Mouse (Mus musculus): ENCODE results near the gene Baz2b.

The Baz2b gene

DNA sequence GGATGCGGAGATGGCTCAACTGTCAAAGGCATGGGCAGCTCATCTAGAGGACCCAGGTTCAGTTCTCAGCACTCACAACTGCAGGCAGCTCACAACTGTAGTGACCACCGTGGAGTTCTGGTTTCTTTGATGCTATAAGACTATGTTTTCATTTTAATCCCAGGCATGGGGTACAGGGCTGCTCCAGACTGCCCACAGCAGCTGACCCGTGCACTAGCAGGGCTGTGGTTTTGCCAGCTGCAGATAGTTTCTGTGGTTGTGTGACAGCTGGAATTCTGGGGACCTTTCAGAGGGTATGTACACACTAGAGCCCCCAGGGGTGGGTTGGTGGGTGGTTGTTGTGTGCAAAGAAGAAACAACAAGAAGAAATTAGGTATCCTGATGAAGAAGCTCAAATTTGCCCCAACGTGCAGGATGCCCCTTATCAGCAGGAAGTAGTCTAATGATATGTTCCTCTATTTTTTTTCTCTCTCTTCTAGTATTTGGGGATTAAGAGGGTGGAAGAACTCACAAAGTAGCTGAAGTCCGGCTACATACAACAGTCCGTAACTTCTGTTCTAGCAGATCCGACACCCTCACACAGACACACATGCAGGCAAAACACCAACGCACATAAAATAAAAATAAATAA is 6.6 kb downstream of the Baz2b start:
- in situ Hi-C loops (cut with MboI; ENCODE audit: low sequenced_read_pairs): no loop called here

DNA sequence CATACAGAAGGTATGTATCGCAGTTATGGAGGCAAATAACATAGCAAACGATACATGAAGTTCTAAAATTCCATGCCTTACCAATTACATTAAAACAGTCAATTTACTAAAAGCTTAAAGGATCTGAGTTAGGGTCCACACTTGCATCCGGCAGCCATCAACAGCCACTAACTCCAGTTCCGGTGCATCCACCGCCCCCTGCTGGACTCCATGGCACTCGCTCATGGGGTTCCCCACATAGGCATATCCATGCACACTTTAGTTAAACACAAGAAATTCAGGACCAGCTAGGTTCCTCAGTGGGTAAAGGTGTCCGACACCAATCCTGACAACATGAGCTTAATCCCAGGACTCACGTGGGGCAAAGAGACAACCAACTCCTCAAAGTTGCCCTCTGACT is 9.0 kb downstream of the Baz2b start:
- in situ Hi-C loops (cut with MboI; ENCODE audit: low sequenced_read_pairs): no loop called here

DNA sequence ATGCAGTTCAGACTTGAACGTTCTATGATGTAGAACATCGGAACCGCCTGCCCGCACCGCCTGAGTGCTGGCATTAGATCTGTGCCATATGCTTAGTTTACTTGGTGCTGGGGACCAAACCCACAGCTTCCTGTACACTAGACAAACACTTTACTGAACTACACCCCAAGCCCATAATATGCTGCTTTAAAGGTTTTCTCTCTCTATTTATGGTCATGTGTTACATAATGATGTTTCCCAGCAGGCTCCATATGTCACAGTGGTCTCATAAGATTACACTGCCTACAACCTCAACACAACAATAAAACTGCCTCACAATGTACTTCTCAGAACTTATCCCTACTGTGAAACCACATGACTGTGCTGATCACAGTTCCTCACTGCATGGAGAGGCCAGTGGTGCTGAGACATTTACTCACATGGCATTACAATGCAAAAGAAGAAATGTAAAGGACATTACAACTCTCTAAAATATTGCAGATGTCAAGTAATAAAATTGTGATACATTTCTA is 9.5 kb downstream of the Baz2b start:
- in situ Hi-C loops (cut with MboI; ENCODE audit: low sequenced_read_pairs): no loop called here

DNA sequence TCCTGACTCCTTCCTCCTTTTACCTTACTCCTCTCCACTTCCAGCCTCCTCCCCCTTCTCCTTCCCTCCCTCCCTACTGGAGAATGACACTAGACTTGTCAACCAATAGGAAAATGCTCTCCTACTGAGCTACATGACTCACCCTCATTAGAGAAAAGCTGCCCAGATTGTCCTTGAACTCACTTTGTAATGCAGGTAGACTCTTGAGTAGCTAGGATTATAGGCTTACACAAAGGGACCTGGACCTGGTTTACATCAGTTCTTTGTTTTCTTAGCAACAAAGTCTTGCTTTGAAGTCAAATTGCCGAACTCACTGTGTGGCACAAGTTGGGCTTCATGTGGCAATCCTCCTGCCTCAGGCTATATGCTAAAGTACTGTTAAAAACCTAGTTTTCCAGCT is 12.8 kb downstream of the Baz2b start:
- in situ Hi-C loops (cut with MboI; ENCODE audit: low sequenced_read_pairs): no loop called here

DNA sequence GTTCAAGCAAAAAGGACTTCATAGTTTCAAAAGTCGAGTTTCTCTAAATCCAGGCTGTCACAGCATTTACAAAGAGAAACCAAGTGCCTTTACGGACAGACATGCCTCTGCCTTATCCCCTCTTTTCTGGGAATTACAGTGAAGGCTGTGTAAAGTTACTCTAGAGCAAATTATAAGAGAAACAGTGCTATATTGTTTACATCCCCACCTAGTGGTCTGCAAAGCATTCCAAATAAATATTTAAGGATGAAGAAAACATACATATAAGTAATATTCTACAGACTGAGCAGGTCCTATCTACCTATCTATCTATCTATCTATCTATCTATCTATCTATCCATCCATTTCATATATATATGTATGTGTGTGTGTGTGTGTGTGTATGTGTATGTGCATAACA is 27.9 kb downstream of the Baz2b start:
- in situ Hi-C loops (cut with MboI; ENCODE audit: low sequenced_read_pairs): no loop called here

DNA sequence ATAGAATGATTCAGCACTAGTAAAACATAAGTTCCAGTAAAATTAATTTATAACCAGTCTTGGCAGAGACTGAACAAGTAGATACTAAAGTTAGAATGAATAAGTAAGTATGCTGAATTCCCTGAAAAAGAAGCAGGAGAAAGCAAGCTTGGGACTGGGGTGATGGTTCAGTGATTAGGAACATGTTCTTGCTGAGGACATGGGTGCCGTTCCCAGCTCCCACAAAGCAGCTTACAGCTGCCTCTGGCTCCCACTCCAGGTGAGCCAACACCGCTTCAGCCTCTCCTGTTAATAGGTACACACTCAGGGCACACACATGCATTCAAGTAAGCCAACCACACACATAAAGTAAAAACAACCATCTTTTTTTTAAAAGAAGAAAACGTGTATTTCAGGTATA is 32.1 kb downstream of the Baz2b start:
- in situ Hi-C loops (cut with MboI; ENCODE audit: low sequenced_read_pairs): no loop called here

DNA sequence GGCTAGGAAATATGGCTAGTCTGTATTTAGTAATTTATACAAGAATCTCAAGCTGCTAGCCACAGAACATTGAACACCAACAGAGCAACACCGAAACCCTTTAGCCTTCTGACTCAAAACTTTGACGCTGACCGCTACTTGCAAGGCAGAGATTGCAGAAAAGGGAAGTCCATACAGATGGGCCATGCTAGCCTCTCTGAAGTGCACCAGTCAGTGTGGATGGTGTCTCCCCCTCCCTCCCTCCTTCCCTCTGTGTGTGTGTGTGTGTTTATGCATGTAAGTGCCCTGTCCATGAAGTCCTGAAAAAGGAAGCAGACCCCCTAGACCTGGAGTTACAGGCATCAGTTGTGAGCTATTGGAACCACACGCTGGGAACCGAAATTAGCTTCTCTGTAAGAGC is 33.6 kb downstream of the Baz2b start:
- in situ Hi-C loops (cut with MboI; ENCODE audit: low sequenced_read_pairs): no loop called here

DNA sequence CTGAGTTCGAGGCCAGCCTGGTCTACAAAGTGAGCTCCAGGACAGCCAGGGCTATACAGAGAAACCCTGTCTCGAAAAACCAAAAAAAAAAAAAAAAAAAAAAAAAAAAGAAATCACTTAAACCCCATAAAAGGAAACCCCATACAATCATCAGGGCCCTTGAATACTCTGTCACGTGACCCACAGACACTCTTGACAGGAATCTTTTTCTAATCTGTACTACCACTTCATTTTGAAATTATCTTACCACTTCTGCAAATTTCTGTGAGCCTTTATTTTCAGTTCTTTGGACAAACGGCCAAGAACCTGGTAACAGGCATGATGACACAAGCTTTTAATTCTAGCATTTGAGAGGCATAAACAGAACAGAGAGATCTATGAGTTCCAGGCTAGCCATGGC is 34.6 kb downstream of the Baz2b start:
- in situ Hi-C loops (cut with MboI; ENCODE audit: low sequenced_read_pairs): no loop called here

DNA sequence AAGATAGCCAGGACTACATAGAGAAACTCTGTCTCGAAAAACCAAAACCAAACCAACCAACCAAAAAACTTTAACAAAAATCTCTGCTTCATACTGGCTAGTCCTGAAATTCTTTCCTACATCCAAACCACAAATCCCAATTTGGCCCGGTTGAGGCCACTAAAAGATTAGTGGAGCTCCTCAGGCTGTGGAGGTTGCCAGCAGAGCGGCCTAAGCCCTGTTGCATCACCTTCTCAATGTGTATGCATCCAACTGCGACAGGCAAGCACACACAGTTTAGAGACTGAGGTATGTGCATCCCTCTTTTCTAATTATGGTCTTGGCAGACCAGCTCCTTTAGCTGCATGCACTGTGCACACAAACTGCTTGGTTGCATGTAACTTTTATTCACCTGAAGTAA is 36.0 kb downstream of the Baz2b start:
- in situ Hi-C loops (cut with MboI; ENCODE audit: low sequenced_read_pairs): no loop called here

DNA sequence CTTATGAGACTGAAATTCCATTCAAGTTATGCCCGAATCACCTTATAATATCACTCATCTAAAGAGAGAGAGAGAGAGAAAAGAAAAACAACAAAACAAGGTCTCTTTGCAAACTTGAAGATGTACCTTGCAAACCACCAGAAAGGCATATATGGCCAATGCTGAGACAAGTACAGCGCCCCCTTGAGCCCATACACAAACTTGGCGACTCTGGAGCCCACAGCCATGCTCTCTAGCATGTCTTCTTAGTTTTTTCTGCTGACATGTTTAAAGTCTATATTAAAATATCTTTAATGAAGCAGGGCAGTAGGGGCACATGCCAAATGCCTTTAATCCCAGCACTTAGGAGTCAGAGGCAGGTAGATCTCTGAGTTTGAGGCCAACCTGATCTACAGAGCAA is 36.4 kb downstream of the Baz2b start:
- in situ Hi-C loops (cut with MboI; ENCODE audit: low sequenced_read_pairs): no loop called here

DNA sequence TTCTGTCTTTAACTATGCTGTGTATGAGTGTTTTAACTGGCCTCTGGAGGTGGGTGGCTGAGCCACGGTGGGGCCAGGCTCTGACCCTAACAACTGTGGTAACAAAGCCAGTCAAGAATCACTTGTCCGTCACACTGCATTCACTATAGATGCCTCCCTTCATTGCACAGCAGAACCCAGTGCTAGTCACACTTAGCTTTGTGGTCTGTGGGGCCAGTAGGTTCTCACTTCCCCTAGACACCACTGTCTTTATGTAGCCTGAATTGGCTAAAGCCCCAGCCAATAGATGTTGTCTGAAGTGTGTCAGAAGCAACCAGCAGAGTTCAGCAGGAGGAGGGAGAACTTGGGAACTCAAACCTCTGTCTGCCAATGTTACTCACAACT is 37.1 kb downstream of the Baz2b start:
- in situ Hi-C loops (cut with MboI; ENCODE audit: low sequenced_read_pairs): no loop called here

DNA sequence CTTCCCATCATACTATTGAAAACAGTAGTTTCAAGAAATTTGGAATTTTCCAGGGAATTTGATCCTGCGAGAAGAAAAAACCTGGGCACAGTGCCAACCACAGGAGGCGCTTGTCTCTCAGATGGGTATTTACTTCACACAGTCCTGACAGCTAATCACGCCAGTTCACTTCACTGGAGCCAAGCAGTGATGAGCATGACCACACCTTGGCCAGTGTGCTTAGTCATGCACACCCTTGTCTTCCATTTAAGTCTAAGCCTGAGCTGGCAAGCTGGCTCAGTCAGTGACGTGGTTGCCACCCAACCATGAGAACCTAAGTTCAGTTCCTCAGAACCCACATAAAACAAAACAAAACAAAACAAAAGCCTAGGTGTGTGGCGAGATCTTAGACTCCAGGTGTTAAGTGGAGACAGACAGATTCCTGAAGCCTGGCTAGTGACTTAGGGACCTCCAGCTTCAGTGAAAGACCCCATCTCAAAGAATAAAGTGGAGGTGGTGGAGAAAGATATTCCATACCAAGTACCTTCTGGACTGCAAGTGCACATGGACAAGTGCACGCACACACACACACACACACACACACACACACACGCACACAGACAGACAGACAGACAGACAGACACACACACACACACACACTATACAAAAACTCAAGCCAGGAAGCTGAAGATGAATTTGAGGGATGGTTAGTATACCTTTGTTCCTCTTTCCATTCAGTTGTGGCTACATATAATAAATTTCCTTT is 37.7 kb downstream of the Baz2b start:
- in situ Hi-C loops (cut with MboI; ENCODE audit: low sequenced_read_pairs): no loop called here

DNA sequence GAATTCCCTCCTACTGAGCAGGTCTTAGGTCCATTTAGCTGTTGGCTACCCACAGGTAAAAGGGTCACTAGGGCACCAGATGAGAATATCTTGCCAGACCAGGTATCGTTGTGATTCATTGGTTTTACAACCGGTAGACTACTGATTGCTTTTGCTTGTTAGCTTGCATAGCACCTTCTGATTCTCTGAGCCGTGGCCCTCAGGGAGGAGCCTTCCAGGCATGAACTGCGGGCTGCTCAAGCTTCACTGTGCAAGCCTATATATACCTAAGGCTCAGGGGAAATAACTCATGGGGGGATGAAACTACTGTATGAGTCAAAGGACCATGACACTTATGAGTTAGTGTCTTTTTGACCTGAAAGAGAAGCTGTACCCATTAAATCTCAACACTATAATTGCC is 42.8 kb downstream of the Baz2b start:
- in situ Hi-C loops (cut with MboI; ENCODE audit: low sequenced_read_pairs): no loop called here

DNA sequence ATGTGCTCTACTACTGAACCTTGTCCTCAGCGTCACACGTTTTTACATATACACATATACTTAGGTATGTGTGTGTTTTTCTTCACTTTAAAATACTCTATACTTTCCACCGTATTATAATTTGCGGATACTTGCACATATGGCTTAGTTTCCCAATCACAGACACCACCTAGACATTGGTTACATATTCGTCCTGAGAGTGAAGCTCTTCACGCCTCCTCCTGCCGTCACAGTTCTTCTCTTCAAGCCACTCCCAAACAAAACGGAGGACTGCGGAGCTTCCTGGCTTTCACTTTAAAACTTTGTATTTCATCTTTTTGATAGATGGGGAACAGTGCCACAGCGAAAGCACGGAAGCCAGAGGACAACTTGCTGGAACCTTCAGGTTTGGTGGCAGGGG is 44.0 kb downstream of the Baz2b start:
- in situ Hi-C loops (cut with MboI; ENCODE audit: low sequenced_read_pairs): no loop called here

DNA sequence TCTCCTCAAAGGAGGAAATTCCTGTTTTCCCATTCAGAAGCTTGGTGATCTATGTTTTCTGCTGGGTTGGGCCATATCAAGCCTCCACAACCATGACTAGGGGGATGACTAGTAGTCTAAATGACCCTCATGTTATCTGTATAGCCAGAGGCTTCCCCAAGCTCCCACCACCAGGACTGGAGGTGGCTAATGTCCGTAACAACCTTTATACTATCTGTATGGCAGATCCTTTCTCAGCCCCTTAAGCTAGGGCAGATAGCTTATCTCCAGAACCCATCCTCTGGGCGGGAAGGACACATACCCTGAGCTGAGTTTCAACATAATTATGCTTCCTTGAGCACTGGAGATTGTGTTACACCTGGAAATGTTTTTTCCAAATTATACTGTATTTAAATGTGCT is 45.9 kb downstream of the Baz2b start:
- in situ Hi-C loops (cut with MboI; ENCODE audit: low sequenced_read_pairs): no loop called here

DNA sequence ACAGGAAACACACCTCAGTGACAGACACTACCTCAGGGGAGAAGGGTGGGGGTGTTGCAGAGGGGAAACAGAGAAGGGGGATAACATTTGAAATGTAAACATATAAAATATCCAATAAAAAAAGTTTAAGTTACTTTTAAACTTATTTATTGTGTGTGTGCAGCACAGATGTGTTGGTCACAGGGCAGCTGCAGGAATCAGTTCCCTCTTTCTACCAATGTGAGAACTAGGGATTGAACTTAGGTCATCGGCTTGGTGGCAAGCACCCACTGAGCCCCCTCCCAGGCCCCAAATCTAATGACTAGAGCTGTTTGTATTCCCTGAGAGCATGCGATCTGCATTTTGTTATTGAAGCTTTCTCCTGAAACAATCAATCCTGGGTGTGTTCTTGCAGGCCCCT is 57.2 kb downstream of the Baz2b start:
- in situ Hi-C loops (cut with MboI; ENCODE audit: low sequenced_read_pairs): no loop called here

DNA sequence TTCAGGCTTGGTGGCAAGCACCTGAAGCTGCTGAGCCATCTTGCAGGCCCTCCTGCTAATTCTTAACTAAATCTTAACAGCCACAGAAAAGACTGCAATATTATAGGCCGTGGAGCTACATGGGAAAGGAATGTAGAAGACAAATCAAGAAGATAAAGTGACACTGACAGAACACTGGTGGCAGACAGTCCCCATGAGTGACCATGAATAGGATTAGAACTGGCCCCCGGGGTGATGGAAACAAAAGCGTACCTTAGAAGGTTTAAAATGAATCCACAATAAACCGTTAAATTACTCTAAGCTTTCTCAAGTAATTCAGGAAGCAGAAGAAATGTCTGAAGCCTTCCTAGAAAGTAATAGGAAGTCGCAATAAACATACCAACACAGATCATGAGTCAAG is 61.0 kb downstream of the Baz2b start:
- in situ Hi-C loops (cut with MboI; ENCODE audit: low sequenced_read_pairs): no loop called here

DNA sequence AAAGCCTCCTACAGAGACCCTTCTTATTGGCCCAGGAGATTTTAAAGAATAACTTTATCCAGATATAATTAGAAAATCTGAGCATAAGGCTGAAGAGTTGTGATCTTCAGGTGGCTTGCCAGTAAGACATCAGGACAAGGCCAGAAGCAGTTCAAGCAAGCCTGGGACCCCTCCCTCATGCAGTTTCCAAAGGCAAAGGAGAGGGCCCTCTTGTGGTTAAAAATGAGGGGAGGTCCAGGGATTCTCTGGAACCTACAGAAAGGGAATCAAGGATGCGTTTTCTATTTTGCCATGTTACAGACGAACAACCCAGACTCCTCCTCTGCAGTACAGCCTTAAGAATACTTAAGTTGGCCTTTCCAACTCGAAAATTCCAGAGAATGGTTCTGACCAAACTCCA is 62.2 kb downstream of the Baz2b start:
- in situ Hi-C loops (cut with MboI; ENCODE audit: low sequenced_read_pairs): no loop called here

DNA sequence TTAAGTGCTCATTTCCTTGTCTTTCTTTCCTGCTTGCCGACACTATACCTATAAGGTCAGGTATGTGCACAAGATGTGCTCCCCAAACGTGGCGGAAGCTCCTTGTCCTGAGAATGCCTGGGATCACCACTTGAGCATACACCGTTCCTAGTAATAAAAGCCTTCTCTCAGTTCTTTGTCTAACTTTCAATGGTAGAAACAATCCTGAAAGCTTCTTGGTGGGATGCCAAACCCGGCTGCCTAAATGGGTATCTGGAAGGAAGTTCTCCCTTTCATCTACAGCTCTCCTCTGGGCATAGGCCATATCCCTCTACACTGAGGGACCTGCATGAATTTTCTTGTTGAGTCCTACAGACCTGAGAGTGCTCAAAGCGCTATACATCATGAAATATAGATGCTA is 63.9 kb downstream of the Baz2b start:
- in situ Hi-C loops (cut with MboI; ENCODE audit: low sequenced_read_pairs): no loop called here

DNA sequence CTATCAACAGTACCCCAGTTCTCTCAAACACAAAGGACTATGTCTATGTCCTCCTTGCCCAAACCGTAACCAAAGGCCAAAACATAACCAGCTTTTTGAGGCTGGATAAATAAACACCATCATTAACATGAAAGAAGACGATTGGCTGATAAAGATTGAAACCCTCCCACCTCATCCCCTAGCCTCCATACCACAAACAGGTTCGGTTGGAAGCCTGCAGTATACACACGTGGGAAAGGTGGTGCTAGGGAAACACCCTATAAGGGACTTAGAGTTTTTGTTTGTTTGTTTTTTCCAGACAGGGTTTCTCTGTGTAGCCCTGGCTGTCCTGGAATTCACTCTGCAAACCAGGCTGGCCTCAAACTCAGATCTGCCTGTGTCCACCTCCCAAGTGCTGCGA is 66.3 kb downstream of the Baz2b start:
- in situ Hi-C loops (cut with MboI; ENCODE audit: low sequenced_read_pairs): no loop called here

DNA sequence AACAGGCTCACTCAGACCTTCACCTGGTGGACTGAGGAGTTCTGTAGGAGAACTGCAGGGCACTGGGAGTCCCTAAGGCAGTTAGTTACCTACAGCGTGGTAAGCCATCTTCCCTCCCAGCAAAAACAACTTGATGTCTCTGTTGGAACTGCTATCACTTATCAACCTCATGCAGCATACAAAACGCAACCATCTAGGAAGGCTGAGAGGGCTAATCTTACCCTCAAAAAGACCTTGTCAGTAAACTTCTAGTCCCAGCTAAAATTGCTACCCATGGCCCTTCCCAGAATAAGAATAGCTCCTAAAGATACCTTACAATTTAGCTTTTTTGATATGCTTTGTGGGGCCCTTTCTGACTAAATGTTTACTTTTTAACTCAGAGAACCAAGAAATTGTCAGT is 67.4 kb downstream of the Baz2b start:
- in situ Hi-C loops (cut with MboI; ENCODE audit: low sequenced_read_pairs): no loop called here

DNA sequence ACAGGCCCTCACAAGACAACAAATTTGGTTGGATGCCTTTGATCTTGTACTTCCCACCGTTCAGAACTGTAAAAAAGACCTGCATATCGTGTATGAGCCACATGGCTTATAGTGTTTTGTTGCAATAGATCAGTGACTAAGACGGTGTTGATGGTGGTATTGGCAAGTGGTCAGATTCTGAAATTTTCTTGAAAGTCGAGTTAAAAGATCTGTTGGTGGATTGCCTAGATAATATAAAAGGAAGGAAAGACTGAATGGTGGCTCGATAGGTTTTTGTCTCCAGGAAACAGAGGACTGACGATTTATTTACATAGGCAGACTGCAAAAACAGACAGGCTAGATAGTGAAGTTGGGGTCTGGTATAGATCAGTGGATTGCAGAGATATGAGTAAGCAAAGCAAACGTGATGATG is 70.9 kb downstream of the Baz2b start:
- in situ Hi-C loops (cut with MboI; ENCODE audit: low sequenced_read_pairs): no loop called here

DNA sequence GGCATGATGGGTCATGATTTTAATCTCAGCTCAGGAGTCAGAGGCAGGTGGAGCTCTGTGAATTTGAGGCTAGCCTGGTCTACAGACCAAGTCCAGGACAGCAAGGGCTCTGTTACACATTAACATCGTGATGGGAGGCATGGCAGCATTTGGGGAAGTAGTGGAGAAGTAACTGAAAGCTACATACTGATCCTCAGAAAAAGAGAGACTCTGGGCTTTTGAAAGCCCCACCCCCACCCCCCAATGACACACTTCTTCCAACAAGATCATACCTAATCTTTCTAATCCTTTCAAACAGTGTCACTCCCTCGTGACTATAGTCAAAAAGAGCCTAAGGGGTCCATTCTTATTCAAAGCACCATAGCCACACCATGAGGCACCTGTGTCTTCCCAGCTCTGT is 73.8 kb downstream of the Baz2b start:
- in situ Hi-C loops (cut with MboI; ENCODE audit: low sequenced_read_pairs): no loop called here
